Mouse (Mus musculus) myocyte (in vitro differentiated cells): Measurements from ENCODE around the gene Dzip1.

Source experiments
- CEBPB ChIP-seq: IDR thresholded peaks from 2 replicates; pipeline ENCODE4 v1.6.1; 2011; ENCODE audit warnings: mild to moderate bottlenecking, moderate library complexity; ENCODE audit not compliant: poor library complexity, insufficient read depth, severe bottlenecking
- MAX ChIP-seq: IDR thresholded peaks from one replicate; pipeline ENCODE4 v1.6.1; 2011; ENCODE audit warnings: low read depth, mild to moderate bottlenecking, control low read depth
- POLR2A ChIP-seq: IDR thresholded peaks from one replicate; pipeline ENCODE4 v1.6.1; 2011; ENCODE audit warnings: low read depth, mild to moderate bottlenecking, control low read depth, moderate library complexity; ENCODE audit not compliant: insufficient read length
- TCF12 ChIP-seq: IDR thresholded peaks from one replicate; pipeline ENCODE4 v1.6.1; 2011; ENCODE audit warnings: mild to moderate bottlenecking, control low read depth; ENCODE audit not compliant: poor library complexity, insufficient read depth, severe bottlenecking

- TF ChIP-seq CEBPB: no peak
- no peak for TF ChIP-seq POLR2A
- TF ChIP-seq TCF12: no peak
- no peak for TF ChIP-seq MAX
Observed at GRCm38 (mm10) chr14:118922667-118923184, 2.5 kb downstream of the Dzip1 start.
